Mouse (Mus musculus) MEL (cell line): ENCODE measurements at regions not wholly inside any gene's neighbourhood (a gene's known extent, or its start where the extent isn't known, plus 50 kb on each side); places are given as distances from the start of the nearest gene placed in this dataset.

Experiments
- DNase-seq: peaks from one replicate; pipeline ENCODE4 v3.0.0; 2011; ENCODE audit warnings: low read depth, low spot score
- H3K27ac ChIP-seq: 2 replicates; pipeline ENCODE4 v1.5.1; 2012; ENCODE audit warnings: low read depth, mild to moderate bottlenecking, control low read depth, low read length, moderate library complexity; ENCODE audit not compliant: control insufficient read depth
- H3K27me3 ChIP-seq, 2 experiments: fragments of 150-350 bp in 1 of 2; sonication (generic) in 1 of 2; 2 replicates each; pipeline ENCODE4 v1.6.1; 2012; ENCODE audit warnings: low read length in 2 of 2, mild to moderate bottlenecking in 2 of 2, improper control_type of control experiment in 1 of 2, moderate library complexity in 1 of 2; ENCODE audit not compliant: insufficient read depth in 2 of 2, control insufficient read depth in 1 of 2
- H3K36me3 ChIP-seq, 2 experiments: 2 replicates each; pipeline ENCODE4 v1.6.1; 2012 to 2014; ENCODE audit warnings: low read length in 2 of 2, improper control_type of control experiment in 1 of 2, inconsistent platforms in 1 of 2, mild to moderate bottlenecking in 1 of 2; ENCODE audit not compliant: insufficient read depth in 2 of 2, control insufficient read depth in 1 of 2
- H3K4me1 ChIP-seq, 2 experiments: fragments of 150-350 bp in 1 of 2; sonication (generic) in 1 of 2; 2 replicates each; pipeline ENCODE4 v1.6.1; 2012; ENCODE audit warnings: low read length in 2 of 2, improper control_type of control experiment in 1 of 2, mild to moderate bottlenecking in 1 of 2; ENCODE audit not compliant: insufficient read depth in 2 of 2, control insufficient read depth in 1 of 2
- H3K4me3 ChIP-seq, 2 experiments: fragments of 150-350 bp in 1 of 2; sonication (generic) in 1 of 2; 2 replicates each; pipeline ENCODE4 v1.5.1; 2012; ENCODE audit warnings: low read depth in 2 of 2, low read length in 2 of 2, mild to moderate bottlenecking in 2 of 2, moderate library complexity in 2 of 2, control low read depth in 1 of 2, improper control_type of control experiment in 1 of 2; ENCODE audit not compliant: control insufficient read depth in 1 of 2, insufficient read depth in 1 of 2
- H3K79me2 ChIP-seq: 2 replicates; pipeline ENCODE4 v1.6.1; 2012; ENCODE audit warnings: mild to moderate bottlenecking, low read length, moderate library complexity; ENCODE audit not compliant: control insufficient read depth, poor library complexity, insufficient read depth
- H3K9ac ChIP-seq: 2 replicates; pipeline ENCODE4 v1.6.1; 2012; ENCODE audit warnings: low read depth, mild to moderate bottlenecking, control low read depth, low read length, moderate library complexity; ENCODE audit not compliant: control insufficient read depth, poor library complexity, severe bottlenecking
- H3K9me3 ChIP-seq: fragments of 150-350 bp; sonication (generic); replicated peaks from 2 replicates; pipeline ENCODE4 v1.6.1; 2012; ENCODE audit warnings: mild to moderate bottlenecking, low read length, improper control_type of control experiment, moderate library complexity; ENCODE audit not compliant: insufficient read depth
- BHLHE40 ChIP-seq: IDR thresholded peaks from 2 replicates; pipeline ENCODE4 v1.6.1; 2012; ENCODE audit warnings: low read depth, mild to moderate bottlenecking, inconsistent platforms, low read length, improper control_type of control experiment, borderline replicate concordance
- CHD1 ChIP-seq: IDR thresholded peaks from 2 replicates; pipeline ENCODE4 v1.6.1; 2012; ENCODE audit warnings: low read depth, mild to moderate bottlenecking, inconsistent platforms, low read length, improper control_type of control experiment
- CHD2 ChIP-seq: IDR thresholded peaks from 2 replicates; pipeline ENCODE4 v1.6.1; 2011; ENCODE audit warnings: low read length, improper control_type of control experiment
- E2F4 ChIP-seq: IDR thresholded peaks from 2 replicates; pipeline ENCODE4 v1.6.1; 2011; ENCODE audit warnings: low read depth, low read length, improper control_type of control experiment, borderline replicate concordance
- ELF1 ChIP-seq: IDR thresholded peaks from 2 replicates; pipeline ENCODE4 v1.6.1; 2014; ENCODE audit warnings: low read depth, mild to moderate bottlenecking, inconsistent platforms, low read length, improper control_type of control experiment, moderate library complexity
- EP300 ChIP-seq, 2 experiments: IDR thresholded peaks; 2 replicates each; pipeline ENCODE4 v1.6.1; 2011; ENCODE audit warnings: improper control_type of control experiment in 2 of 2, low read length in 2 of 2, low read depth in 1 of 2, mild to moderate bottlenecking in 1 of 2
- ETS1 ChIP-seq: IDR thresholded peaks from 2 replicates; pipeline ENCODE4 v1.6.1; 2012; ENCODE audit warnings: low read depth, mild to moderate bottlenecking, inconsistent platforms, low read length, improper control_type of control experiment, moderate library complexity
- GABPA ChIP-seq: IDR thresholded peaks from 2 replicates; pipeline ENCODE4 v1.6.1; 2012; ENCODE audit warnings: low read depth, mild to moderate bottlenecking, inconsistent platforms, low read length, improper control_type of control experiment, moderate library complexity
- GATA1 ChIP-seq: IDR thresholded peaks from 2 replicates; pipeline ENCODE4 v1.6.1; 2011; ENCODE audit warnings: low read depth, low read length, improper control_type of control experiment
- HCFC1 ChIP-seq: IDR thresholded peaks from 2 replicates; pipeline ENCODE4 v1.6.1; 2012; ENCODE audit warnings: low read depth, mild to moderate bottlenecking, inconsistent platforms, low read length, improper control_type of control experiment, moderate library complexity
- JUND ChIP-seq: IDR thresholded peaks from 2 replicates; pipeline ENCODE4 v1.6.1; 2011; ENCODE audit warnings: low read depth, mild to moderate bottlenecking, improper control_type of control experiment, low read length
- KAT2A ChIP-seq: conservative IDR thresholded peaks from 2 replicates; pipeline ENCODE4 v1.6.1; 2012; ENCODE audit warnings: low read depth, low read length, improper control_type of control experiment, inconsistent platforms
- MAFK ChIP-seq: IDR thresholded peaks from 2 replicates; pipeline ENCODE4 v1.6.1; 2011; ENCODE audit warnings: low read depth, mild to moderate bottlenecking, low read length, improper control_type of control experiment, borderline replicate concordance
- MAX ChIP-seq: IDR thresholded peaks from 2 replicates; pipeline ENCODE4 v1.6.1; 2011; ENCODE audit warnings: low read length, improper control_type of control experiment
- MAZ ChIP-seq: IDR thresholded peaks from 2 replicates; pipeline ENCODE4 v1.6.1; 2012; ENCODE audit warnings: low read depth, mild to moderate bottlenecking, inconsistent platforms, low read length, improper control_type of control experiment
- MEF2A ChIP-seq: IDR thresholded peaks from 2 replicates; pipeline ENCODE4 v1.6.1; 2014; ENCODE audit warnings: low read depth, mild to moderate bottlenecking, inconsistent platforms, low read length, improper control_type of control experiment; ENCODE audit not compliant: poor library complexity, insufficient replicate concordance, severe bottlenecking; ENCODE audit errors: extremely low read depth
- MXI1 ChIP-seq: IDR thresholded peaks from 2 replicates; pipeline ENCODE4 v1.6.1; 2011; ENCODE audit warnings: mild to moderate bottlenecking, low read depth, low read length, improper control_type of control experiment
- MYB ChIP-seq: IDR thresholded peaks from 2 replicates; pipeline ENCODE4 v1.6.1; 2011; ENCODE audit warnings: mild to moderate bottlenecking, low read depth, low read length, improper control_type of control experiment
- MYC ChIP-seq: IDR thresholded peaks from 2 replicates; pipeline ENCODE4 v1.6.1; 2011; ENCODE audit warnings: low read depth, mild to moderate bottlenecking, low read length, improper control_type of control experiment, moderate library complexity
- NELFE ChIP-seq: IDR thresholded peaks from 2 replicates; pipeline ENCODE4 v1.6.1; 2011; ENCODE audit warnings: low read depth, low read length, improper control_type of control experiment
- NRF1 ChIP-seq: IDR thresholded peaks from 2 replicates; pipeline ENCODE4 v1.6.1; 2014; ENCODE audit warnings: low read depth, mild to moderate bottlenecking, inconsistent platforms, low read length, improper control_type of control experiment, moderate library complexity; ENCODE audit not compliant: poor library complexity, insufficient read depth, severe bottlenecking
- POLR2A ChIP-seq, 2 experiments: IDR thresholded peaks; 2 replicates each; pipeline ENCODE4 v1.6.1; 2011 to 2012; ENCODE audit warnings: low read length in 2 of 2, mild to moderate bottlenecking in 2 of 2, control low read depth in 1 of 2, improper control_type of control experiment in 1 of 2, low read depth in 1 of 2, moderate library complexity in 1 of 2; ENCODE audit not compliant: control insufficient read depth in 1 of 2, insufficient read depth in 1 of 2, poor library complexity in 1 of 2
- POLR2AphosphoS2 ChIP-seq: IDR thresholded peaks from 2 replicates; pipeline ENCODE4 v1.6.1; 2011; ENCODE audit warnings: low read length, improper control_type of control experiment
- POLR2AphosphoS5 ChIP-seq: IDR thresholded peaks from 2 replicates; pipeline ENCODE4 v1.6.1; 2012; ENCODE audit warnings: low read depth, borderline replicate concordance, mild to moderate bottlenecking, inconsistent platforms, low read length, moderate library complexity, mixed read lengths
- RAD21 ChIP-seq: IDR thresholded peaks from 2 replicates; pipeline ENCODE4 v1.6.1; 2011; ENCODE audit warnings: mild to moderate bottlenecking, low read depth, low read length, improper control_type of control experiment
- RCOR1 ChIP-seq: IDR thresholded peaks from 2 replicates; pipeline ENCODE4 v1.6.1; 2012; ENCODE audit warnings: low read depth, mild to moderate bottlenecking, inconsistent platforms, low read length, improper control_type of control experiment
- SIN3A ChIP-seq: IDR thresholded peaks from 2 replicates; pipeline ENCODE4 v1.6.1; 2012; ENCODE audit warnings: low read length, improper control_type of control experiment, inconsistent platforms
- SMC3 ChIP-seq: IDR thresholded peaks from 2 replicates; pipeline ENCODE4 v1.6.1; 2011; ENCODE audit warnings: low read depth, low read length, improper control_type of control experiment
- TBP ChIP-seq: IDR thresholded peaks from 2 replicates; pipeline ENCODE4 v1.8.0; 2011; ENCODE audit warnings: low read depth, low read length, improper control_type of control experiment
- TCF12 ChIP-seq: IDR thresholded peaks from 2 replicates; pipeline ENCODE4 v1.6.1; 2014; ENCODE audit warnings: low read depth, mild to moderate bottlenecking, inconsistent platforms, low read length, improper control_type of control experiment, moderate library complexity
- UBTF ChIP-seq: IDR thresholded peaks from 2 replicates; pipeline ENCODE4 v1.6.1; 2012; ENCODE audit warnings: low read depth, mild to moderate bottlenecking, inconsistent platforms, low read length, improper control_type of control experiment, moderate library complexity, borderline replicate concordance; ENCODE audit not compliant: insufficient read depth
- USF1 ChIP-seq: IDR thresholded peaks from 2 replicates; pipeline ENCODE4 v1.6.1; 2014; ENCODE audit warnings: low read depth, mild to moderate bottlenecking, inconsistent platforms, low read length, improper control_type of control experiment, moderate library complexity
- USF2 ChIP-seq, 2 experiments: IDR thresholded peaks; 2 replicates each; pipeline ENCODE4 v1.6.1; 2011 to 2012; ENCODE audit warnings: improper control_type of control experiment in 2 of 2, low read length in 2 of 2, borderline replicate concordance in 1 of 2, inconsistent platforms in 1 of 2, low read depth in 1 of 2, mild to moderate bottlenecking in 1 of 2; ENCODE audit not compliant: insufficient read depth in 1 of 2
- ZKSCAN1 ChIP-seq: IDR thresholded peaks from 2 replicates; pipeline ENCODE4 v1.6.1; 2012; ENCODE audit warnings: low read depth, mild to moderate bottlenecking, inconsistent platforms, low read length, improper control_type of control experiment, moderate library complexity
- ZMIZ1 ChIP-seq: IDR thresholded peaks from 2 replicates; pipeline ENCODE4 v1.6.1; 2012; ENCODE audit warnings: low read depth, mild to moderate bottlenecking, inconsistent platforms, low read length, improper control_type of control experiment, moderate library complexity
- ZNF384 ChIP-seq: IDR thresholded peaks from 2 replicates; pipeline ENCODE4 v1.6.1; 2012; ENCODE audit warnings: low read depth, mild to moderate bottlenecking, inconsistent platforms, low read length, improper control_type of control experiment

DNA sequence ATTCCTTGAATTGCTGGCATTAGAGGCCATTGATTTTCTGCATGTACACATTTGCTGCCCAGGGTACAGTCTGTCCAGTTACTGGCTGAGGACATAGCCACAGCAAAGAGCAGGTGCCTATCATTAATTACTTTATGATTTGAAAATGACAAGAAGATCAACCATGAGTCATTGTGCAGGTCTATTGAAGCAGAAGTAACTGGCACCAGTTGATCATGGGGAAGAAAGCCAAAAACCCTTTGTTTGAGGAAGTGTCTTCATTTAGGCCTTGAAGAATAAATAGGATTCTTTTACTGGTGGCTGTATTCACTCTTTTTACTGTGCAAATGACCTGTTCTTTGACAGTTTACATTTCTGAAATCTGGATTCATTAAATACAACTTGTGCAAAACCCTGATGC, 863.0 kb downstream of the Serpinb8 start:
- no peak for TF ChIP-seq E2F4
- no peak for TF ChIP-seq MXI1
- peak; percentile 95 for TF ChIP-seq ETS1
- no peak for TF ChIP-seq ZNF384
- TF ChIP-seq TBP = no peak
- TF ChIP-seq POLR2AphosphoS5 = no peak
- TF ChIP-seq TCF12 = peak; percentile 53; the same call in 1 of the 2 replicates
- TF ChIP-seq MYC = 0 out of 2 replicates have a peak, but pooled peaks have one; percentile 37
- TF ChIP-seq USF2 (IDR thresholded peaks at IDR 0.05; ENCODE audit: borderline replicate concordance in 1 of 2, insufficient read depth in 1 of 2, low read depth in 1 of 2, low read length in 2 of 2) = no peak
- no peak for TF ChIP-seq CHD1
- TF ChIP-seq POLR2AphosphoS2 = no peak
- TF ChIP-seq MAFK = no peak
- TF ChIP-seq GATA1 = no peak
- TF ChIP-seq EP300 (IDR thresholded peaks at IDR 0.05; ENCODE audit: low read depth in 1 of 2, low read length in 2 of 2) = peak; percentile 62 to 86
- TF ChIP-seq SMC3 = no peak
- TF ChIP-seq UBTF = no peak
- peak; percentile 62 for TF ChIP-seq SIN3A
- peak; percentile 90; the same call in 1 of the 2 replicates for TF ChIP-seq JUND
- TF ChIP-seq BHLHE40 = no peak
- TF ChIP-seq ZMIZ1 = no peak
- TF ChIP-seq NELFE = no peak
- no peak for TF ChIP-seq USF1
- no peak for TF ChIP-seq POLR2A (IDR thresholded peaks at IDR 0.05; ENCODE audit: control insufficient read depth in 1 of 2, insufficient read depth in 1 of 2, low read depth in 1 of 2, low read length in 2 of 2, poor library complexity in 1 of 2)
- no peak for TF ChIP-seq HCFC1
- no peak for TF ChIP-seq MYB
- no peak for TF ChIP-seq RCOR1
- TF ChIP-seq NRF1 = no peak
- TF ChIP-seq MAX = no peak
- no peak for TF ChIP-seq CHD2
- no peak for TF ChIP-seq MAZ
- TF ChIP-seq KAT2A = no peak
- no peak; the same call in 1 of the 2 replicates for TF ChIP-seq RAD21
- TF ChIP-seq MEF2A = no peak
- no peak for TF ChIP-seq GABPA
- 0 out of 2 replicates have a peak, but pooled peaks have one; percentile 29 for TF ChIP-seq ELF1
- no peak for TF ChIP-seq ZKSCAN1
- Histone ChIP-seq H3K4me3 (peak overlapping the region in 1 of 2 experiments; percentile 40; a peak in 2 of 4 replicates), H3K79me2 (no peaks in the 10 kb centered on the region), H3K27ac (0 out of 2 replicates have a peak overlapping the region, but pooled peaks have one; percentile 3), H3K9me3 (no peaks in the 10 kb centered on the region), H3K4me1 (peaks cover 0 to 3% of the 10 kb centered on the region in 2 experiments; a peak in 3 of 4 replicates), H3K27me3 (no peaks in the 10 kb centered on the region), H3K9ac (no peak overlapping the region), H3K36me3 (peaks cover 0 to 8% of the 10 kb centered on the region in 2 experiments; a peak in 2 of 4 replicates)
- peak; percentile 95 for DNase-seq
